Mouse (Mus musculus) heart, embryonic 10.5 days (tissue): Measurements from ENCODE around the gene Gm4559. TPM values are rescaled to one million over a fixed set of nuclear protein-coding genes. Genes with fewer than 3 reads are reported as not detected.
"Not testable (repeated sequence)": the region's sequence is repeated elsewhere in the genome, so short reads cannot be mapped to it uniquely, and the experiment has no call there.

Experiments
- DNase-seq: peaks from one replicate; pipeline ENCODE4 v3.0.0-alpha.2; 2017; ENCODE audit warnings: low spot score
- H3K27ac ChIP-seq: fragments of 300-500 bp; sonication (generic); 2 replicates; pipeline ENCODE4 v1.5.1; 2016; ENCODE audit warnings: mild to moderate bottlenecking
- H3K27me3 ChIP-seq: fragments of 300-500 bp; sonication (generic); 2 replicates; pipeline ENCODE4 v1.6.1; 2016; ENCODE audit warnings: mild to moderate bottlenecking; ENCODE audit not compliant: poor library complexity, insufficient read depth, severe bottlenecking
- H3K36me3 ChIP-seq: fragments of 300-500 bp; sonication (generic); 2 replicates; pipeline ENCODE4 v1.6.1; 2016; ENCODE audit warnings: mild to moderate bottlenecking, moderate library complexity
- H3K4me1 ChIP-seq: fragments of 300-500 bp; sonication (generic); 2 replicates; pipeline ENCODE4 v1.6.1; 2016; ENCODE audit warnings: mild to moderate bottlenecking
- H3K4me3 ChIP-seq: fragments of 300-500 bp; sonication (generic); 2 replicates; pipeline ENCODE4 v1.5.1; 2016; ENCODE audit warnings: mild to moderate bottlenecking, moderate library complexity
- H3K9me3 ChIP-seq: fragments of 300-500 bp; sonication (generic); 2 replicates; pipeline ENCODE4 v1.6.1; 2016; ENCODE audit warnings: mild to moderate bottlenecking, moderate library complexity
- WGBS: fragments of 180-500 bp; shearing (Covaris S2); methylation state at CpG from one replicate; pipeline ENCODE4 v1.1.7; 2016; 5-methylcytosine and 5-hydroxymethylcytosine counted together
- polyA plus RNA-seq: library from polyadenylated mRNA; unstranded; fragments of >200 nt; fragmentation: Nextera tagmentation; extraction: Ambion mirVana; gene quantifications from 2 replicates; pipeline ENCODE4 v1.2.1, GENCODE M21; 2016

Gene Gm4559
- polyA plus RNA-seq, 1 experiment from 2014 or later, result not detected

GRCm38 (mm10) chr7:142231540-142231939 lies 42.6 kb downstream of the Gm4559 start:
- Histone ChIP-seq H3K4me1 (no peaks in the 10 kb centered on the region), H3K9me3 (no peaks in the 10 kb centered on the region), H3K27me3 (no peaks in the 10 kb centered on the region), H3K27ac (no peak overlapping the region), H3K4me3 (no peak overlapping the region), H3K36me3 (no peaks in the 10 kb centered on the region)
- no peak for DNase-seq
- 34% methylated on average over 1 of the region's 1 CpGs for WGBS

- not testable (repeated sequence) for H3K4me3 ChIP-seq, H3K36me3 ChIP-seq, H3K27ac ChIP-seq, H3K4me1 ChIP-seq, H3K9me3 ChIP-seq, H3K27me3 ChIP-seq, DNase-seq
- WGBS, result 45% methylated on average over 3 of the region's 3 CpGs
Measured at GRCm38 (mm10) chr7:142229871-142230270, 44.3 kb downstream of the Gm4559 start, which contains the start of gene Krtap5-5. TSS of gene Krtap5-5 (minus strand) at chr7:142229971.

GRCm38 (mm10) chr7:142224518-142224917 lies 49.6 kb downstream of the Gm4559 start:
- H3K9me3 ChIP-seq, result no peaks in the 10 kb centered on the region
- no peak for DNase-seq
- peaks cover 11% of the 10 kb centered on the region for H3K4me1 ChIP-seq
- H3K27me3 ChIP-seq, result no peaks in the 10 kb centered on the region
- no peak overlapping the region for H3K4me3 ChIP-seq
- 25% methylated on average over 2 of the region's 2 CpGs for WGBS
- 0 out of 2 replicates have a peak overlapping the region, but pooled peaks have one; percentile 38 for H3K27ac ChIP-seq
- H3K36me3 ChIP-seq, result no peaks in the 10 kb centered on the region

Other genes starting within 250 kb of the Gm4559 start
- gene Mob2, start 213.3 kb downstream of the Gm4559 start, polyA plus RNA-seq, result 52.4 and 54.9 TPM in 2 replicates
- 5.3 and 9.0 TPM in 2 replicates for gene Dusp8, start 178.5 kb downstream of the Gm4559 start, polyA plus RNA-seq
- not detected in 2 replicates for gene Gm45618, start 153.6 kb downstream of the Gm4559 start, polyA plus RNA-seq
- gene Gm39115, start 138.3 kb downstream of the Gm4559 start, polyA plus RNA-seq, result not detected in 2 replicates
- not detected in 2 replicates for gene Gm45337, start 129.8 kb downstream of the Gm4559 start, polyA plus RNA-seq
- not detected in 2 replicates for gene Gm29735, start 117.2 kb downstream of the Gm4559 start, polyA plus RNA-seq
- gene Gm4553, start 108.6 kb downstream of the Gm4559 start, polyA plus RNA-seq, result not detected in 2 replicates
- not detected in 2 replicates for gene Krtap5-2, start 98.4 kb downstream of the Gm4559 start, polyA plus RNA-seq
- not detected in 2 replicates for gene Gm10153, start 84.0 kb downstream of the Gm4559 start, polyA plus RNA-seq
- gene Krtap5-3, start 73.0 kb downstream of the Gm4559 start, polyA plus RNA-seq, result not detected in 2 replicates
- gene Gm7579, start 62.5 kb downstream of the Gm4559 start, polyA plus RNA-seq, result not detected in 2 replicates
- not detected in 2 replicates for gene Krtap5-5, start 44.4 kb downstream of the Gm4559 start, polyA plus RNA-seq
- not detected in 2 replicates for gene Gm40460, start 33.3 kb downstream of the Gm4559 start, polyA plus RNA-seq
- gene Gm2431, start 16.0 kb downstream of the Gm4559 start, polyA plus RNA-seq, result not detected in 2 replicates
- not detected in 2 replicates for gene Krtap5-1, start 22.8 kb upstream of the Gm4559 start, polyA plus RNA-seq
- 0.34 TPM in 1 of 2 replicates, not detected in the other for gene Krtap5-4, start 29.2 kb upstream of the Gm4559 start, polyA plus RNA-seq
- gene Ifitm10, start 99.4 kb upstream of the Gm4559 start, polyA plus RNA-seq, result 7.7 and 12.5 TPM in 2 replicates
- 0.55 and 0.92 TPM in 2 replicates for gene Gm49369, start 108.3 kb upstream of the Gm4559 start, polyA plus RNA-seq
- gene Ctsd, start 113.7 kb upstream of the Gm4559 start, polyA plus RNA-seq, result 293 and 402 TPM in 2 replicates
- gene Syt8, start 160.5 kb upstream of the Gm4559 start, polyA plus RNA-seq, result 0.38 and 1.3 TPM in 2 replicates
- 51.9 and 56.4 TPM in 2 replicates for gene Tnni2, start 167.4 kb upstream of the Gm4559 start, polyA plus RNA-seq
- gene Lsp1, start 186.4 kb upstream of the Gm4559 start, polyA plus RNA-seq, result 32.0 and 36.9 TPM in 2 replicates
- 9.5 and 10.4 TPM in 2 replicates for gene Tnnt3, start 224.5 kb upstream of the Gm4559 start, polyA plus RNA-seq